Mouse (Mus musculus) ES-Bruce4 (cell line): ENCODE data around the gene Hmgcll1.

Source experiments
- CTCF ChIP-seq: IDR thresholded peaks from one replicate; pipeline ENCODE4 v1.8.1; 2011; ENCODE audit warnings: low read depth, low read length
- POLR2A ChIP-seq: IDR thresholded peaks from one replicate; pipeline ENCODE4 v1.8.1; 2011; ENCODE audit warnings: low read length; ENCODE audit not compliant: insufficient read depth

GRCm38 (mm10) chr9:76162446-76162845 is 147.8 kb downstream of the Hmgcll1 start:
- TF ChIP-seq POLR2A (no peak), CTCF (no peak)
